Mouse (Mus musculus) induced T-regulatory cell, adult 2 months (primary cell): ENCODE results near the gene Ssxb9.
"Not testable (repeated sequence)": the region's sequence is repeated elsewhere in the genome, so short reads cannot be mapped to it uniquely, and the experiment has no call there.

Experiments used
- DNase-seq: peaks from one replicate; pipeline ENCODE4 v3.0.0-alpha.2; 2012; ENCODE audit warnings: low read depth

Ssxb9 gene

DNA sequence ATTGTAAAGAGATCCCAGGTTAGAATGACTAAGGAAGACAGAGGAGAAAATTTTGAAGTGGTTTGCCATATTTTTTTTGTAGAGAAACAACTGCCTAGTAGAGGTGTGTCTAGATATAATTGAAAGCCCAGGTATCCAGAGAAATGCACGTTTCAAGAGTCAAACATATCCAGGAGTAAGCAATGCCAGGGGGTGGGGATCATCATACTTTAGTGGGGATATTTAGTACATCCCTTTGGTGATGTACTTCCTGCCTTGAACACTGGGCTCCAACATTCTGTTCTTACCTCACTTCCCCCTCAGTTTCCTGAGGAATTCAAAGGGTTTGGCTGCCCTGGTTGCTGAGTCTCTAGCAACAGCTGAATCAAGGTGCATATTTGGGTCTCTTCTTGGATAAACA lies at the start of gene Ssxb9:
Gene Ssxb9, plus strand, starts transcription at position 301 of the 400 bp plus-strand sequence.
- DNase-seq, result not testable (repeated sequence)

DNA sequence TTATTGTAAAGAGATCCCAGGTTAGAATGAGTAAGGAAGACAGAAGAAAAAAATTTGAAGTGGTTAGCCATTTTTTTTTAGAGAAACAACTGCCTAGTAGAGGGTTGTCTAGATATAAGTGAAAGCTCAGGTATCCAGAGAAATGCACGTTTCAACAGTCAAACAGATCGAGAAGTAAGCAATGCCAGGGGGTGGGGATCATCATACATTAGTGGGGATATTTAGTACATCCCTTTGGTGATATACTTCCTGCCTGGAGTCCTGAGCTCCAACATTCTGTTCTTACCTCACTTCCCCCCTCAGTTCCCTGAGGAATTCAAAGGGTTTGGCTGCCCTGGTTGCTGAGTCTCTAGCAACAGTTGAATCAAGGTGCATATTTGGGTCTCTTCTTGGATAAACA lies 39.7 kb upstream of the Ssxb9 start, which contains the start of gene Ssxb10:
Gene Ssxb10, plus strand, starts transcription at position 301 of the 400 bp plus-strand sequence.
- DNase-seq, result no peak

DNA sequence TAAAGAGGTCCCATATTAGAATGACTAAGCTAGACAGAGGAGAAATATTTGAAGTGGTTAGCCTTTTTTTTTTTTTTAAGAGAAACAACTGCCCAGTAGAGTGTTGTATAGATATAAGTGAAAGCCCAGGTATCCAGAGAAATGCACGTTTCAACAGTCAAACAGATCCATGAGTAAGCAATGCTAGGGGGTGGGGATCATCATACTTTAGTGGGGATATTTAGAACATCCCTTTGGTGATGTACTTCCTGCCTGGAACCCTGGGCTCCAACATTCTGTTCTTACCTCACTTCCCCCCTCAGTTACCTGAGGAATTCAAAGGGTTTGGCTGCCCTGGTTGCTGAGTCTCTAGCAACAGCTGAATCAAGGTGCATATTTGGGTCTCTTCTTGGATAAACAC lies 46.2 kb downstream of the Ssxb9 start, which contains the start of gene Ssxb1:
Gene Ssxb1, plus strand, starts transcription at position 301 of the 400 bp plus-strand sequence.
- DNase-seq, result not testable (repeated sequence)
